Mouse (Mus musculus): ENCODE measurements around the gene 1700003F12Rik. TPM values are rescaled to one million over a fixed set of nuclear protein-coding genes. Genes with fewer than 3 reads are reported as not detected.

Gene 1700003F12Rik
- 2.2 and 3.2 TPM in 2 replicates for polyA plus RNA-seq (2016; fragmentation: Nextera tagmentation; extraction: Ambion mirVana)

GRCm38 (mm10) chr2:154546711-154547110 lies at the start of gene 1700003F12Rik:
Gene 1700003F12Rik, plus strand, starts transcription at chr2:154547085.
- no peak within 1 kb of the TSS for H3K9ac ChIP-seq
- WGBS = 91% methylated on average over 10 of the region's 10 CpGs
- peaks cover 10% of the 10 kb centered on the region for H3K4me1 ChIP-seq
- no peak within 1 kb of the TSS for H3K4me3 ChIP-seq
- H3K4me2 ChIP-seq (replicated peaks) = no peak within 1 kb of the TSS
- no peak within 1 kb of the TSS for H3K27ac ChIP-seq
- no peaks in the 10 kb centered on the region for H3K9me3 ChIP-seq
- H3K36me3 ChIP-seq = 0 out of 2 replicates have a peak, but pooled peaks cover 3% of the 10 kb centered on the region
- peaks cover 7% of the 10 kb centered on the region; the same call in 1 of the 2 replicates for H3K27me3 ChIP-seq (replicated peaks)
- no peak for ATAC-seq (ENCODE audit: low FRiP score, low read depth)

DNA sequence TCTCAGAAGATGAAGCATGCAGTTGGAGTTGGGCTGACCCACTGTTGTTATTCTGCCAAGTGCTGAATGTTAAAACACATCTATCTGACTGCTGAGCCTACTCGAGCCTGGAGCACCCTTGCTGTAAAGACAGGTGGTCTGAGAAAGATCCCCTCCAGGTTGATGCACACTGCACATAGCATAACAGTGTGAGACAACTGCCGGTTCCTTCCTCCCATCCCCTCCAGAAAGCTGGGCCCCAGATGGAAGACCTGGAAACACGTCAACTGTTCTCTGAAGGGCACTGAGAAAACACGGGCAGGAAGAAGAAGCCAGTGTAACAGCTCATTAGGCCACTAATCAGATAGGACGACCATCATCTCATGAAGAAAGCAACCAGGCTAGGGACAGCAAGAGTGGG lies 48.3 kb upstream of the 1700003F12Rik start:
- Histone ChIP-seq H3K9ac (no peak overlapping the region), H3K4me3 (no peak overlapping the region), H3K9me3 (no peaks in the 10 kb centered on the region), H3K36me3 (0 out of 2 replicates have a peak, but pooled peaks cover 7% of the 10 kb centered on the region), H3K4me1 (0 out of 2 replicates have a peak, but pooled peaks cover 2% of the 10 kb centered on the region), H3K27me3 (replicated peaks) (no peaks in the 10 kb centered on the region), H3K27ac (no peak overlapping the region), H3K4me2 (replicated peaks) (no peak overlapping the region)
- ATAC-seq (ENCODE audit: low FRiP score, low read depth) = no peak
- WGBS = 69% methylated on average over 5 of the region's 5 CpGs

GRCm38 (mm10) chr2:154499717-154500247 lies 47.1 kb upstream of the 1700003F12Rik start:
- no peaks in the 10 kb centered on the region for H3K27me3 ChIP-seq (replicated peaks)
- H3K27ac ChIP-seq = no peak overlapping the region
- no peak overlapping the region for H3K9ac ChIP-seq
- no peak overlapping the region for H3K4me3 ChIP-seq
- H3K9me3 ChIP-seq = no peaks in the 10 kb centered on the region
- ATAC-seq (ENCODE audit: low FRiP score, low read depth) = no peak
- 0 out of 2 replicates have a peak, but pooled peaks cover 7% of the 10 kb centered on the region for H3K36me3 ChIP-seq
- H3K4me1 ChIP-seq = 0 out of 2 replicates have a peak, but pooled peaks cover 2% of the 10 kb centered on the region
- H3K4me2 ChIP-seq (replicated peaks) = no peak overlapping the region
- WGBS = 97% methylated on average over 2 of the region's 2 CpGs

GRCm38 (mm10) chr2:154500758-154501157 lies 46.1 kb upstream of the 1700003F12Rik start:
- H3K9me3 ChIP-seq = no peaks in the 10 kb centered on the region
- 0 out of 2 replicates have a peak, but pooled peaks cover 7% of the 10 kb centered on the region for H3K36me3 ChIP-seq
- 85% methylated on average over 3 of the region's 3 CpGs for WGBS
- no peak overlapping the region for H3K9ac ChIP-seq
- H3K4me3 ChIP-seq = no peak overlapping the region
- H3K4me1 ChIP-seq = 0 out of 2 replicates have a peak, but pooled peaks cover 2% of the 10 kb centered on the region
- H3K27me3 ChIP-seq (replicated peaks) = no peaks in the 10 kb centered on the region
- H3K27ac ChIP-seq = no peak overlapping the region
- ATAC-seq (ENCODE audit: low FRiP score, low read depth) = no peak
- H3K4me2 ChIP-seq (replicated peaks) = no peak overlapping the region

GRCm38 (mm10) chr2:154507076-154507475 lies 39.8 kb upstream of the 1700003F12Rik start:
- H3K27me3 ChIP-seq (replicated peaks) = no peaks in the 10 kb centered on the region
- peaks cover 27% of the 10 kb centered on the region for H3K36me3 ChIP-seq
- ATAC-seq (ENCODE audit: low FRiP score, low read depth) = no peak

DNA sequence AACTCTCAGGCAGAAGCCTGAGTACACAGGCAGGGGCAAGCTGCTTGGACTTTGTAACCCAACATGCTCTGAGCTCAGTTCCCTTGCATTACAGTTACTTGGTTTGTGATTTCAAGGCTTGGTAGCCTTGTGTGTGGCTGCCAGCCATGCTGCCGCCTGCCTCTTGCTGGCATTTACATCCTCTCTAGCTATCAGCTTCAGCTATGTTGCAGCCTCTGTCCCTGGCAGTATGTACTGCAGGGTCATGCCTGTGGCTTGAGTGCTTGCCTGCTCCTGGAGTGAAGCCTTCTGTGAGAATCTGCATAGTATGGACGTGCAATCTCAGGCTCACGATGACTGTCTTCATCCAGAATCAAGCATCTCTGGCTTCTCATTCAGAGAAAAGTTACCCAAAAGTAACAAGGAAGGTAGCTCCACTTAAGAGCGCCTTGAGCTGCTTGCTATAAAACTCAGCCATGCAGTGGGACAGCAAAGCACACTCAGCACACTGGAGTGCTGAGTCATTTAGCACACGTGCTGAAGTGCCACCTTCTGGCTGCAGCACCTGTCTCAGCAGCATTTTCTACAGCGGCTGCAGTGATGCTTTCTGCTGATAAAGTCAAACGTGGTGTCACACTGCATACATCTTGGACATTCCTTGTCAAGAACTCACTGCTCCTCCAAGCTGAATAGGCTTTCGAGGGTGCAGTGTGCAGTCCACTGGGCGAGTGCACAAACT lies 39.2 kb upstream of the 1700003F12Rik start:
- 83% methylated on average over 9 of the region's 9 CpGs for WGBS
- Histone ChIP-seq H3K4me1 (no peaks in the 10 kb centered on the region), H3K9ac (no peak overlapping the region), H3K4me2 (replicated peaks) (no peak overlapping the region), H3K27ac (no peak overlapping the region), H3K4me3 (no peak overlapping the region), H3K9me3 (no peaks in the 10 kb centered on the region), H3K36me3 (peaks cover 29% of the 10 kb centered on the region), H3K27me3 (replicated peaks) (no peaks in the 10 kb centered on the region)
- ATAC-seq (ENCODE audit: low FRiP score, low read depth) = no peak

More at GRCm38 (mm10) chr2:154507076-154507475, 39.8 kb upstream of the 1700003F12Rik start:
- no peak overlapping the region for H3K4me2 ChIP-seq (replicated peaks)
- no peak overlapping the region for H3K27ac ChIP-seq
- WGBS = 39% methylated on average over 2 of the region's 2 CpGs
- H3K9ac ChIP-seq = no peak overlapping the region
- no peaks in the 10 kb centered on the region for H3K9me3 ChIP-seq
- H3K4me3 ChIP-seq = no peak overlapping the region
- H3K4me1 ChIP-seq = no peaks in the 10 kb centered on the region

DNA sequence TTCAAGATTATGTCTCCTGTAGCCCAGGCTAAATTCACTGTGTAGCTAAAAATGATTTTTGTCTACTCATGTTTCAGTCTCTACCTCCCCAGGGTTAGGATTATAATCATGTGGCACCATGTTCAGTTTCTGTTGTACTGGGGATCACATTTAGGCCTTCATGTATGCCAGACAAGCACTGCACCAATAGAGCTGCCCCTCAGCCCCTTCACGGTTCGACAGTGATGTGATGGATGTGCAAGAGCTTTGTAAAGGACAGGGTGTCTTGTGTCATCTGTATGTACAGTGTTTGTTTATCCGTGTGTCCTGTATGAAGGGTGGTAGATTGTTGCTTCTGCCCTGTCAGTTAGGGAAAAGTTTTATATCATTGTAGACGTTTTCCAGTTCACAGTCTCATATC lies 38.4 kb upstream of the 1700003F12Rik start:
- H3K36me3 ChIP-seq = peaks cover 31% of the 10 kb centered on the region
- no peak overlapping the region for H3K4me3 ChIP-seq
- no peak for ATAC-seq (ENCODE audit: low FRiP score, low read depth)
- H3K4me2 ChIP-seq (replicated peaks) = no peak overlapping the region
- H3K27ac ChIP-seq = no peak overlapping the region
- no peaks in the 10 kb centered on the region for H3K4me1 ChIP-seq
- no peaks in the 10 kb centered on the region for H3K9me3 ChIP-seq
- no peak overlapping the region for H3K9ac ChIP-seq
- no peaks in the 10 kb centered on the region for H3K27me3 ChIP-seq (replicated peaks)
- WGBS = 94% methylated on average over 4 of the region's 4 CpGs

DNA sequence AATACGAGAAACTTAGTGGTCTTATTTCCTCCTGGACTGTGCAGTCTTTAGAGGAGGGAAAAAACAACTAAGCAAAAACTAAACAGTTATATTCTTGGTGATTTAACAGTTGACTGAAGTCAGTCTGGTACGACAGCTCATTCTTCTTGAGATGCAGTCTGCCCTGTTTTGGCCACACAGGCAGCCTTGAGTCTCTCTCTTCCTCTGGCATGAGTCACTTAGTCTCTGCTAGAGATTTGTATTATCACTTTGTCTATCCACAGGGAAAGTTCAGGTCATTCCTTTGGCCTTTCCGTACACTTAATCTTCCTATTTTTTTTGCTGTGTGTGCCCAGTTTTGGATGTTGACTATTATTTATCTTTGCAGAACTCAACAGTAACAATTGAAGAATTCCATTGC lies 36.7 kb upstream of the 1700003F12Rik start:
- no peak for ATAC-seq (ENCODE audit: low FRiP score, low read depth)
- 92% methylated on average over 3 of the region's 3 CpGs for WGBS

DNA sequence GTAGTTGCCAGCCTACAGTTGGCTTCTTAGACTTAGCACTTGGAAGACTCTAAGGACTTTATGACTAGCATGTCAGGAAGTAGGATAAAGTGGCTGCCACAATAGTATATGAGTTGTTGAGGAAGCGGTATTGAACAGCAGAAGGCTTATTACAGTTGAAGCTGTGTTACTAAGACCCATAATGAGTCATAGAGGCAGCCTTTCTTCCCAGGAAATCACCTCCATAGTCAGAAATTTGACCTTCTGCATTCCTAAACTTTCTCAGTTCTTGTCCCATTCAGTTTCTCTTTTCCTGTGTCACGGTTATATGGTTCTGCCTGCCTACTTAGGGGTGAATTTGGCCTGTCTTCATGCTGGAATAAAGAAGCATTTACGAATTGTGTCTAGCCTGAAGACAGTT lies 29.9 kb upstream of the 1700003F12Rik start:
- 89% methylated on average over 3 of the region's 3 CpGs for WGBS
- Histone ChIP-seq H3K9me3 (no peaks in the 10 kb centered on the region), H3K4me3 (no peak overlapping the region), H3K36me3 (peaks cover 31% of the 10 kb centered on the region), H3K27ac (no peak overlapping the region), H3K9ac (no peak overlapping the region), H3K4me1 (no peaks in the 10 kb centered on the region), H3K27me3 (replicated peaks) (no peaks in the 10 kb centered on the region), H3K4me2 (replicated peaks) (no peak overlapping the region)
- no peak for ATAC-seq (ENCODE audit: low FRiP score, low read depth)

More for the DNA sequence above, 36.7 kb upstream of the 1700003F12Rik start:
- H3K27ac ChIP-seq = no peak overlapping the region
- no peaks in the 10 kb centered on the region for H3K9me3 ChIP-seq
- no peak overlapping the region for H3K4me2 ChIP-seq (replicated peaks)
- H3K4me1 ChIP-seq = no peaks in the 10 kb centered on the region
- peaks cover 31% of the 10 kb centered on the region for H3K36me3 ChIP-seq
- H3K27me3 ChIP-seq (replicated peaks) = no peaks in the 10 kb centered on the region
- H3K4me3 ChIP-seq = no peak overlapping the region
- H3K9ac ChIP-seq = no peak overlapping the region

DNA sequence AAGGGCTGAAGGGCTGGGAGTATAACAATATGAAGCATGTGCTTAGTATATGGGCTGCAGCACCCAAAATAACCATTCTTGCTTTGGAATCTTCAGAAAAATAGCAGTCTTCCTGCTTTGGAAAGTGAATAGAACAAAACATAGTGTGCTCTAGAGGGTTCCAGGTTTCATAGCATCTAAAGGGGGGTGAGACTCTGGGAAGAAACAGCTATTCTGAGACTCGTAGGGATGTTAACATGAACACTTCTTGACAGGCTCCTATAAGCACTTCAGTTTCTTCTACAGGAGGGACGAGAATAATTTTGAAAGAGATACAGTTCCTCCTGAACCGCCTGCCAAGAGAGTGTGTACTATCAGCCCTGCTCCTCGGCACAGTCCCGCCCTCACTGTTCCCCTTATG lies 29.5 kb upstream of the 1700003F12Rik start:
- no peak overlapping the region for H3K4me3 ChIP-seq
- no peaks in the 10 kb centered on the region for H3K4me1 ChIP-seq
- no peak overlapping the region for H3K4me2 ChIP-seq (replicated peaks)
- no peak overlapping the region for H3K9ac ChIP-seq
- H3K27ac ChIP-seq = no peak overlapping the region
- no peak for ATAC-seq (ENCODE audit: low FRiP score, low read depth)
- H3K27me3 ChIP-seq (replicated peaks) = no peaks in the 10 kb centered on the region
- peaks cover 30% of the 10 kb centered on the region for H3K36me3 ChIP-seq
- WGBS = 95% methylated on average over 5 of the region's 5 CpGs
- H3K9me3 ChIP-seq = no peaks in the 10 kb centered on the region

GRCm38 (mm10) chr2:154521449-154521848 lies 25.4 kb upstream of the 1700003F12Rik start:
- no peak overlapping the region for H3K4me2 ChIP-seq (replicated peaks)
- no peak overlapping the region for H3K4me3 ChIP-seq
- H3K27me3 ChIP-seq (replicated peaks) = no peaks in the 10 kb centered on the region
- peaks cover 51% of the 10 kb centered on the region for H3K36me3 ChIP-seq
- H3K4me1 ChIP-seq = no peaks in the 10 kb centered on the region
- H3K9ac ChIP-seq = no peak overlapping the region
- no peaks in the 10 kb centered on the region for H3K9me3 ChIP-seq
- no peak for ATAC-seq (ENCODE audit: low FRiP score, low read depth)
- no peak overlapping the region for H3K27ac ChIP-seq

GRCm38 (mm10) chr2:154522334-154522733 lies 24.6 kb upstream of the 1700003F12Rik start:
- no peaks in the 10 kb centered on the region for H3K27me3 ChIP-seq (replicated peaks)
- no peak overlapping the region for H3K4me3 ChIP-seq
- H3K9me3 ChIP-seq = no peaks in the 10 kb centered on the region
- H3K9ac ChIP-seq = no peak overlapping the region
- peaks cover 46% of the 10 kb centered on the region for H3K36me3 ChIP-seq
- WGBS = 92% methylated on average over 5 of the region's 5 CpGs
- H3K4me1 ChIP-seq = no peaks in the 10 kb centered on the region
- no peak overlapping the region for H3K27ac ChIP-seq
- ATAC-seq (ENCODE audit: low FRiP score, low read depth) = no peak
- H3K4me2 ChIP-seq (replicated peaks) = no peak overlapping the region
